Mouse (Mus musculus): ENCODE measurements around the gene Gpbp1l1.

Gpbp1l1 gene

GRCm38 (mm10) chr4:116557306-116558121 lies at the start of gene Gpbp1l1:
Gpbp1l1 (plus strand) TSS chr4:116557658.
- DNase-seq, result peak; percentile 98

DNA sequence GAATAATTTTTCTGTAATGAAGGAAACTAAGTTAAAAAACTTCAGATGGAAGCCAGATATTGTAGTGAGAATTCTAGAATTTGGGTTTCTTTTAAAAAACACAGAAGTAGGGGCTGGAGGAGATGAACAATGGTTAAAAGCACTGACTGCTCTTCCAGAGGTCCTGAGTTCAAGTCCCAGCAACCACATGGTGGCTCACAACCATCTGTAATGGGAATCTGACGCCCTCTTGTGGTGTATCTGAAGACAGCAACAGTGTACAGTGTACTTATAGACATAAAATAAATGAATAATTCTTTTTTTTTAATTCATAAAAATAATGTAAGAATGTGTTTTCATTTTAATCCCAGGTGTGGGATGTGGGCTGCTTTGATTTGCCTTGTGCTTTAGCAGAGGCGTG lies 26.3 kb upstream of the Gpbp1l1 start:
- no peak for DNase-seq

GRCm38 (mm10) chr4:116536351-116536750 lies 21.1 kb upstream of the Gpbp1l1 start:
- DNase-seq, result no peak

DNA sequence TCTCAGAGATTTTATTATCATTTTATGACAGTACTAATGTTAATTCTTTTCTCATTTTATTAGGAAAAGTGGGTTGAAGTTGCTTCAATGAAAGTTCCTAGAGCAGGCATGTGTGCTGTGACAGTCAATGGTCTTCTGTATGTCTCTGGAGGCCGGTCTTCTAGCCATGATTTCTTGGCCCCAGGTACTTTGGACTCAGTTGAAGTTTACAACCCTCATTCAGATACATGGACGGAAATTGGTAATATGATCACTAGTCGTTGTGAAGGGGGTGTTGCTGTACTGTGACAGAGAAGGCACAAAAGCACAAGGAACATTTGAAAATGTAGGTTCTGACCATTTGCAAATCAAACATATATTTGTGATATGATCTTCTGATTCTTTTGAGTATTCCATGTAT lies 19.7 kb upstream of the Gpbp1l1 start:
- no peak for DNase-seq

DNA sequence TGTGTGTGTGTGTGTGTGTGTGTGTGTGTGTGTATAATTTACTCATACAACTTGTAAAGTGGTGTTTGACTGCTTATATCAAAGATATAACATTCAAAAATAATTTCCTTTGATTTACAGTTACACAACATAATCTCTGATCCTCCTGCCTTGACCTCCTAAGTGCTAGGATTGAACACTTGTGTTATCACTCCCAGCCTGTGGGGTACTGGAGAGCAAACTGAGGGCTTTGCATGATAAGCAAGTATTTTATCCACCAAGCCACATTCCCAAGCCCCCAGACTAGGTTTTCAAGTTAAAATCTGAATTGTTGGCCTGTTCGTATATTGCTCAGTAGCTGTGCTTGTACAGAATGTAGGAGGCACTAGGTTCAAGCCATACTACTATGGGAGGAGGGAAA lies 7.0 kb upstream of the Gpbp1l1 start:
- DNase-seq, result no peak

- no peak for DNase-seq
These were observed 4.4 kb upstream of the Gpbp1l1 start for GRCm38 (mm10) chr4:116553035-116553434.

GRCm38 (mm10) chr4:116555413-116556300 lies 1.8 kb upstream of the Gpbp1l1 start, which contains the start of gene Tmem69:
Tmem69 (minus strand) TSS chr4:116555936.
- DNase-seq, result peak; percentile 30 to 66

DNA sequence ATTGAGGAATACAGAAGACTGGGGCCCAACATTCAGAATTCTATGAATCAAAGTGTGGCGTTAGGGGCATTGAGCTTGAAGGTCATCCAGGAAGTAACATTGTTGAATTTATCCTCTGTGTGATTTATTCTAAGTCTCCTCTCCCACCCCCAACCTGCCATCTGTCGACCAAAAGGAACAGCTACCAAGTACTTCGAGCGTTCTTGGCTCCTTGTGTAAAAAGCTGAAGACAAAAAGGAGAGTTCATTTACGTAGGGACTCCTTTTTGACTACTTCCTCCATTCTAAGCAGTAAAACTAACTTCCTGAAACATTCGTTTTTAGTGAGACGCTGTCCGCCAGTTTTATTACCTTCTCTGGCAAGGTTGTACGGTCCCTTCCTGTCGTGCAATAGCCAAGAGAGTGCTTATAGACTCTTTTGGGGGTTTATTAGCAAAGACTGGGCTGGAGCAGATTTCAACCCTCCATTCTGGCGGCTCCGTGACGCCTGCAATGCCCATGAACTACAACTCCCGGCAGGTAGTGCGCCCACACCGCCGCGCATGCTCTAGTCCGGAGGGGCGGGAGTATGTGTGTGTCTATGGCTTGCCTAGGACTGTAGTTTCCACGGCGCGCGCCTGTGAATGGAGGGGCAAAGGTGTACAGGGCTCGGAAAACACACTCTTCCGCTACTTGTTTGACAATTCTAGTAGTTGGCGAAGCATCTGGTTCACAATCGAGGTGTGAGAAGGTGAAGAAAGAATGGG lies 725 bp upstream of the Gpbp1l1 start:
- DNase-seq, result peak; percentile 88 to 91

GRCm38 (mm10) chr4:116558151-116558882 lies 859 bp downstream of the Gpbp1l1 start:
- DNase-seq, result peak in 1 of 2 experiments; percentile 14

GRCm38 (mm10) chr4:116595793-116596192 lies 38.3 kb downstream of the Gpbp1l1 start:
- no peak for DNase-seq

GRCm38 (mm10) chr4:116596379-116596778 lies 38.9 kb downstream of the Gpbp1l1 start, which contains the start of gene Ccdc17:
Ccdc17 (plus strand) TSS chr4:116596654.
- DNase-seq, result no peak

- peak; percentile 75 to 80 for DNase-seq
These were observed 39.8 kb downstream of the Gpbp1l1 start for GRCm38 (mm10) chr4:116596978-116597881.

DNA sequence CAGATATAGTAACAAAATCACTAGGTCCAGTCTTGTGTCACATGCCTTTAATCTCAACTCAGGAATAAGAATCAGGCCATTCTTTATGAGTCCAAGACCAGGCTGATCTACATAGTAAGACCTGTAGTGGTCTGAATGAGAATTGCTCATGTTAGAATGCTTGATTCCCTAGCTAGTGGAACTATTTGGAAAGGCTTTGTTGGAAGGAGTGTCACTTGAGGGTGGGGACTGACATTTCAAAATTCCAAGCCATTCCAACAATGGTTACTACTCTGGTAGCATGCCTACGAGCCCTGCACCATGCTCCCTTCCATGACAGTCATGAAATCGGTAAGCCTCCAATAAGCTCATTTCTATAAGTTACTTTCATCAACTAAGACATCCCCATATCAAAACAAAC lies 55.2 kb downstream of the Gpbp1l1 start:
- DNase-seq, result no peak

DNA sequence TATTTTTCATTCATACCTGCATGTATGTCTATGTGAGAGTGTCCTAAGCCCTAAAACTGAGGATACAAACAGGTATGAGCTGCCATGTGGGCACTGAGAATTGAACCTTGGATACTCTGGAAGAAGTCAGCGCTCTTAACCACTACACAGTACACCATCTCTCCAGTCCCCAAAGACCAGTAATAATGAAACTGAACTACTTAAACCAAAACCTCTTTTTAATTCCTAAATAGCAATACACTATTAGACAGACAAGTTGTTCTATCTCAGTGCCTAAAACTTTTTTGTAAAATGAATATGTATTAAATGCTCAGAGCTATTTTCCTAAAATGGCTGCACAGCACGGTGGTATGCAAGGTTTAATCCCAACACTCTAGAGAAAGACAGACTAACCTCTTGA lies 57.8 kb downstream of the Gpbp1l1 start:
- DNase-seq, result no peak

GRCm38 (mm10) chr4:116624831-116625230 lies 67.4 kb downstream of the Gpbp1l1 start:
- no peak for DNase-seq

GRCm38 (mm10) chr4:116626658-116627358 lies 69.3 kb downstream of the Gpbp1l1 start:
- DNase-seq, result peak; percentile 61 to 76

DNA sequence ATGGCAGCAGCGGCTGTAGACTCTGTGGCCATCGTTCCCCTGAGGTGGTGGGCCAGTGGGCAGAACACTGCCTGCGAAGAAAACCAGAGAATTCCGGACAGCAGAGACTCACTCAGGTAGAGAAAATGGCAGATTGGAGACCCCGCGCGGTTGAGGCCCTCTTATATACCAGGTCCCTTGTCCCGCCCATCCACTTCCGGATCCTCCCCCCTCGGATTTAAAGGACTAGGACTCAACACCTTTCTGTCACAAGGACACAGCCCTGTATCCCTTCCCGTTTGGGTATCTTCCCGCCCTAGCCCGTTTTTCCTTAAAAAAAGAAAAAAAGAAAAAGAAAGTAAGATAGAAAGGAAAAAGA lies 69.9 kb downstream of the Gpbp1l1 start:
- peak; percentile 81 to 93 for DNase-seq

GRCm38 (mm10) chr4:116627722-116628662 lies 70.5 kb downstream of the Gpbp1l1 start, which contains the start of gene Nasp:
Nasp (minus strand) TSS chr4:116627941.
- DNase-seq, result peak; percentile 64 to 69

- DNase-seq, result no peak
These were observed 77.7 kb downstream of the Gpbp1l1 start for GRCm38 (mm10) chr4:116635197-116635596.

Measured in spleen, adult 18-20 months (tissue).